Mouse (Mus musculus): ENCODE data around the gene Gm9747.

Gene Gm9747

DNA sequence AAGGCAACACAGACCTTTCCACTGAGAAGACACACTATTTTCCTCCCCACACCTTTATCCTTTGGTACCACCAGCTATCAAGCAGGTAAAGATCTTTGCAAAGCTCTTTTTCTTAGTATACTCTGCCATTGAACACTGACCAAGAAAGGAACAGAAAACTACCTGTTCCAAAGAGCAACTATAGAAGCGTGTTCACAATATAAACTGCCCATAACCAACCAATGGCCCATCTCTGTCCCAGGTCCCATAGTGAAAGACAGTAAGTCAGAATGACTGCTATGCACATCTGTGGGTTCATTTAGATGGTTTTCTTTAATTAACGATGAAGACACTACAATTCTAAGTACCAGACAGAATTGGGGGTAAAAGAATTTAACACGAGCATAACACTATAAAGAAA is at the start of gene Gm9747:
Gene Gm9747 (plus strand): TSS at position 301 of the 400 bp plus-strand sequence.
- DNase-seq (ENCODE audit: extremely low spot score, low read depth, low spot score): no peak

DNA sequence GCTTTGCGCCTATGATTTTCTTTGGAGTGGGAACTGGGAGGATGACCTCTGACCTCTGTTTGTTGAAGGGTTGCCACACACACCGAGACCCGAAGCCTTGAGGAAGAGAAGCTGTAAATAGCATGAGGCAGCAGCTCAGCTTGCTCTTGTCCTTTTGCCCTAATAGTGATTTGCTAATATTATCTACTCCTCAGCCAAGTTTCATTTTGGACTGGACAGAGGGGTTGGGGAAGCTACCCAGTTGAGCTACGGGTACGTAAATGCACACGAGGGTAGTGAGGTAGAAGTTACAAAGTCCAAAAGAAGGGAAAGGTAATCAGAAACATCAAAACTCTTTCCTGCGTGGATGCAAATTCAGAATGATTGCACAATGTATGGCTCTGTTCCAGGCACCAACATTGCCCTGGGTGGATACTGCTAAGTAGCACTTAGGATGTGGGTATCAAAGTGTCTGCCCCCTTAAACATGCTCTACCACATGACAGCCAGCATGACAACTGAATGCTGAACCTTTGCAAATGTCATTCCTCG is 48.9 kb upstream of the Gm9747 start:
- no peak for DNase-seq (ENCODE audit: extremely low spot score, low read depth, low spot score)

DNA sequence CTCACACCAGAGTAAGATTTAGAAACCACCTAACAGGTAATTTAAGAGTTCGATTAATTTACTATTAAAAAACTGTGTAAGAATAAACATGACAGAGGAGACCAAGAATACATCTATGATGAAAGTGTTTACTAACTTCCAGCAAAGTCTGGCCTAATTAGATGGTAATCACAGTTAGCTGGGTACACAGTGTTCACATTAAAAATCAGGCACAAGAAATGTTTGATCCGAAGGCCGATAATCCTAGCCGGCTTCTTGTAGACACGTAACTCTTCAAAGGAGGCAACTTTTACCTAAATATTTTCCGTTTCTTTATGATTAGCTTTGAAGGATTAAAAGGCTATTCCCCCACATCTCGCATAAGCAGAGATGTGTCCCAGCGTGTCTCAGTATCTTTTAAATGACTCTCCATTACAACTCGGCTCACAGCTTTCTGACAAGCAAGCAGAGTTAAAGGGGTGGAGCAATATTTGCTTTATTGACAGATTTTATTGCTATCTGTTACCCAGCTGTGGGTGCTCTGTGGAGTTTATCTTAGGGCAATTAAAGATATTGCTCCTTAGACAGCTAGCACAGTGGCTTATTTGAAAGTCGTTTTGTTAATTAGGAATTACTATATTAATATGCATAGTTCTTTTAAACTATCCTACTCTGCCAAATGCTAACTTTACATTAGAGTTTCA is 44.2 kb upstream of the Gm9747 start:
- no peak for DNase-seq (ENCODE audit: extremely low spot score, low read depth, low spot score)

DNA sequence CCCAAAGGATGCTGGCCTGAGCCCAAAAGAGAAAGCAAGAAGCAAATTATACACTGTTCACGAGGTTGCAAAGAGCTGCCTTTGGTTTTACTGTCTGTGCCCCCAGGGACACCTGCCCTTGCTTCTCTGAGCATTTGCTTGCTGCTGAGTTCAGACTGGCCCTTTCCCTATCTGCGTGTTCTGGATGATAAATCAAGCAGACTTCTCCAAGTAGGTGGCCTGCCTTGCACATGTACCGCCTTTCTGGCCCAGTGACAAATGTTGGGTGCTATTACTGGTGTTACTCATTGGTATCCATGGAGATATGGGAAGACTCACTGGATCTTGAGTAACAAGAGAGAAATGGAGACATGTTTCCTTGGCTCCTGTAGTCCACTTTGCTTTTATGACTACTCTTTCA is 43.4 kb upstream of the Gm9747 start:
- no peak for DNase-seq (ENCODE audit: extremely low spot score, low read depth, low spot score)

DNA sequence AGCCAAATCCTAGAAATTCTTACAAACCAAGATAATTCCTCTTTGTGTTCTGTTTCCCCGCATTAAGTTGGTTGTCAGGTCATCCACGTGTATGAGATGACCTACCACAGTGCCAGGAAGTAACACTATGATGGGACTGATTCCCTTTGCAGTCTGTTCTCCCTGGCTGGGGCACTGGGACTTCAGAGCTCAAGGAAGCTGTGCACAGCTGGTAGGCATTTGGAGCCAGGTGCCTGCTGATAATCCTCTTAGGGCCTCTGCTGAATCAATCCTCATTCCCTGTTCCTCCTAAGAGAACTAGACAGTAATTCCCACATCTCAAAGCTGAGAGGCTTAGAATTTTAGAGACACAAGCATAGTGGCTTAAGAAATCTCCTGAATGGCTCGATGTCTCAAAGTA is 41.3 kb upstream of the Gm9747 start:
- no peak for DNase-seq (ENCODE audit: extremely low spot score, low read depth, low spot score)

DNA sequence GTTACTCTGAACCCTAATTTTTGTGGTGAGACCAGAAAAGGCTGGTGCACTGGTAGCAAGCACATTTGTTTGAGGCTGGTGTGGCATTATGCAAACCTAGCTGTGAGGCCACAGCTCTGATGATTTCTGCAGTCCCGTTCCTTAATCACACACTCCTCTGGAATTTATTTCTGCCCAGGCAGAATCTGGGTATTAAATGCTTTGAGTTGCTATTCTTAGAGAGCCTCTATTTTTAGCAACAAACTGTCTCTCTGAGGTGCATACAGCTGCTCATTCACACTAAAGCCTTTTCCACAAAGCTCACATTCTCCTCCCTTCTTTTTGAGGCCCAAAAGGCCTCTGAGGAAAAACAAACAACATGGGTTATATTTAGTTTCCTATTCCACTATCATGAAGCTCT is 33.0 kb upstream of the Gm9747 start:
- no peak for DNase-seq (ENCODE audit: extremely low spot score, low read depth, low spot score)

DNA sequence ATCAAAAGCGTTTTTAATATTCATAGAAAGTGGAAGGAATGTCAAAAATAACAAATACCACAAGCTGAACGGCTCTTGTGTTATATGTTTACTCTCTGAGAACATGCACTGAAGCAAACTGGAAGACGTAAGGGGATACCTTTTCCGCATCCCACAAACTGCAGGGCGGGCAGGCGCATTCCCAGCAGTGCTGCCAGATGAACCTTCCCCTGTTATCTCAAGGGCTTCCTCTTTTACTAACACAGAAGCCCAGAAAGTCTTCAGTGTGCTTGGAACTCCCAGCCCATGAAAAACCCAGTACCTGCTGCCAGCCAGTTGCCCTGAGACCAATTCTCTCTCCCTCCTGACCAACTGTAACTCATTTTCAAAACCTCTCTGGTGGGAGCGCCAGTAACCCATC is 32.3 kb upstream of the Gm9747 start:
- no peak for DNase-seq (ENCODE audit: extremely low spot score, low read depth, low spot score)

DNA sequence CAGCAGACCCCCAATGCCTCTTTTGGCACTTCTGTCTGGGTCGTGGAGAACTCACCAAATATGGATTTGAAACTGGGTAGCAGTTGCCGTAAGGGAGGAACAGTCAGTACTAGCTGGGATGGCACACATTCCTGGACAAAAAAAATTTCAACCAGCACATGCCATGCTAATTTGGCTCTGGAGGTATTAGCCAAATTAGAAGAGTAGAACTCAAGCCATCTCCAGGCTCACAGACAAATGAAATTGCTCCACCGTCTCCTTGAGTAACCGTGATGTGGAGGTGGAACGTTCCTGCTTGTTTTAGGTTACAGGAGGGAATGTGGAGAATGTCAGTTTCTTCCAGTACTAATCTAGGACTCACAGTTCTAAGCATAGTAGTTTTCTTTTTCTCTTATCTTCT is 25.4 kb upstream of the Gm9747 start:
- DNase-seq (ENCODE audit: extremely low spot score, low read depth, low spot score): no peak

DNA sequence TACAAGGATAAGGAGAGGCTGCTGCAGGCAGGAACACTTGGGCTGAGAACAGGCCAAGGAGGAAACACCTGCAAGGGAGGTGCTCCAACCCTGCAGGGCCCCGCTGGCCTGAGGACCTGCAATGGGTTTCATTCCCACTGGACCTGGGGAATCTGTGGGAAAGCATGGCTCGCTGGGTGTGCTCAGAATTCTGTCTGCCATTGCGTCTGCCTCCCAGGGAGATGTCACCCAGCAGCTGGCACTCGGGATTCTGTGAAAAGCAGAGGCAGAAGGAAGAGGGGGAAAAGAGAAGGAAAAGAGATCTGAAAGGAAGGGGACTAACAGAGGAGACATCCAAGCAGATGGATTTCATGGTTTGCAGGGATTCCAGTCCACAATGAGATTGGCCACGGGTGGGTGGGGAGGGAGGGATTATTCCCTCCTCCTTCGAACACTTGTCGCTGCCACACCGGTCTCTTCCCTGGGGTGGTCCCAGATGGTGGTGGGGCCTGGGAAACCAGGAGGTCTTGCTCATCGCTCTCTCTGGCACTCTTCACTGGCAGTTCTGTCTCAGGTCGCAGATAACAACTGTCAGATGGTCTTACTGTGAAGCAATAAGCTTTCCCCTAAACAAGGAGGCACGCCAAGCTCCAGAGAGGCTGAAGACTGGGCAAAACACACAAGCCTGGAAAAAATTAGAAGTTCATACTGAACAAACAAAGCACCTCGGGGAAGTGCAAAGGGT is 12.1 kb upstream of the Gm9747 start:
- no peak for DNase-seq (ENCODE audit: extremely low spot score, low read depth, low spot score)

DNA sequence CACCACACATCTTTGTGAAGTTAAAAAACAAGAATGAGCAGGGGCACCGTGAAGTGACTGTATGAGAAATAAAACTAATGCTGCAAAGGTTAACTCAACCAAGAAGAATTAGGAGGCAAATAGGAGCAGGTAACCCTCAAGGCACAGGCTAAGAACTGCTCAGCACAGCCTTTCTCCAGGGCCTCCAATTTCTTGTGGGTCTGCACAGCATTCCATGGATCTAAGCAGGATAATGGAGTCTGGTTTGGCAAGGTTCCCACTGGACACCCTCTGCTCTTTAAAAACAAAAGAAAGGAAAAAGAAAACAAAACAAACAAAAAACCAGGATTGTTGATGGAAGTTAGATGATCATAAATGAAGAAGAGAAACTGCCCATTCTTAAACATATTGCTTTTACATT is 11.4 kb upstream of the Gm9747 start:
- DNase-seq (ENCODE audit: extremely low spot score, low read depth, low spot score): no peak

DNA sequence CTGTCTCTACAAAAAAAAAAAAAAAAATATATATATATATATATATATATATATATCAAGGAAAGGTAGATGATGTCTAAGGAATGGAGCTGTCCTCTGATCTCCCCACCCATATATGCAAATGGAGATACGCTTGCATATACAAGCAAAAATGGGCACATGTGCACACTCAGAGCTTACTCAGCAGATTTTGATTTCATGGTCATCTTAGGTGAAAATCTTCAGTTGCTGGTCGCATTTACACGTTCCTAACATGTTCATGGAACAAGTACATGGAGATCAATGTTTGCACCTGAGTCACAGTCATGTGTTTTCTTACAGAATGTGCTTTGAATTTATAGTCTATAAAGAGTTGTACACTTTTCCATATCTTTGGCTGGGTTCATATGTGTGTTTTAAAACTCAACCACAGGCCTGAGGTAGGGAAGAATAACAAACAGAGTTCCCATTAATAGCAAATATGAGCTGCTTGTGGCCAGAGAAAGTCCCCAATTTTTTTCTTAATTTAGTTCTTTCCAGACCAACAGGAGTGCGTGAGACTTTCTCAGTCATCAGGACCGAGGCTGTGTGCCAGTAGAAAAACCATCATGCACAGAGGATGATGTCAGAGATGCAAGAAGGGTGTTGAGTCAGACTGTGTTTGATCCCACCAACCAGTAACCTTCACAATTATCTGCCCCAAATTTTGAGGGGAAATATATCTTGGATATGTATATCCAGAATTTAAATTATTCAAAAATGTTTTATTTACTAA is 9.7 kb upstream of the Gm9747 start:
- DNase-seq (ENCODE audit: extremely low spot score, low read depth, low spot score): no peak

DNA sequence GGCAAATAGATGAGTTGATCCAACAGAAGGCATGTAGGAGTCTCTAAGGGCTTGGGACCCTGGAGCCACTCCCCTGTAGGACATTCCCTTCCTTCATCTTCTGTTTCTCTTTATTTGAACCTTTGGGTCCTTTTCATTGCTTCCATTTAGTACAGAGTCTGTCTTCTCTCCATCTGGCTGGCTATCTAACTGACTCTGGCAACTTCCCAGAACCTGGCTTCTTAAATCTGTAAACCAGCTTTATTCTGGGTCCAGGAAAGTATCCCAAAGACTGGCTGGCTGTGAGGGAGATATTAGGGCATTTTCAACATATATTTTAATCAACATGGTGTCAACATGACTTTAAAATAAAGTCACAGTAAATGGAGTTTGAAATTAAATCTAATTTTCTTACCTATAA is 4.1 kb upstream of the Gm9747 start:
- no peak for DNase-seq (ENCODE audit: extremely low spot score, low read depth, low spot score)

DNA sequence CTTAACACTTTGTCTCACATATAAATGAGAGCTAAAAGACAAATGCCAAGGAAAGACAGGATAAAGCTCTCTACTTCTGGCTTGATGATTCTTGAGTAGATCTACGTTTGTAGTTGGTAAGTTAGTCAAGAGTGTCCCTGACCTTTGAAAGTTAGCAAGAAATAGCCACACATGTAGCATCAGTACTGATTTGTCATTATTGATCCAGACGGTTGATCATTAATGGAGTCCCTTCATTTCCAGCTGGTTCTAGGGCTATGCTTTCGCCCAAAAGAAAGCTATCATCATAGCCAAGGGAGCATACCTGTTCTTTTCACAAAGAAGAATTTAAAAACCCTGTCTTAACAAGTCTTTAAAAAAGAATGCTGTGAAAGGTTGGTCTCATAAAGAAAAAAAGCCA is 1.7 kb downstream of the Gm9747 start:
- DNase-seq (ENCODE audit: extremely low spot score, low read depth, low spot score): no peak

DNA sequence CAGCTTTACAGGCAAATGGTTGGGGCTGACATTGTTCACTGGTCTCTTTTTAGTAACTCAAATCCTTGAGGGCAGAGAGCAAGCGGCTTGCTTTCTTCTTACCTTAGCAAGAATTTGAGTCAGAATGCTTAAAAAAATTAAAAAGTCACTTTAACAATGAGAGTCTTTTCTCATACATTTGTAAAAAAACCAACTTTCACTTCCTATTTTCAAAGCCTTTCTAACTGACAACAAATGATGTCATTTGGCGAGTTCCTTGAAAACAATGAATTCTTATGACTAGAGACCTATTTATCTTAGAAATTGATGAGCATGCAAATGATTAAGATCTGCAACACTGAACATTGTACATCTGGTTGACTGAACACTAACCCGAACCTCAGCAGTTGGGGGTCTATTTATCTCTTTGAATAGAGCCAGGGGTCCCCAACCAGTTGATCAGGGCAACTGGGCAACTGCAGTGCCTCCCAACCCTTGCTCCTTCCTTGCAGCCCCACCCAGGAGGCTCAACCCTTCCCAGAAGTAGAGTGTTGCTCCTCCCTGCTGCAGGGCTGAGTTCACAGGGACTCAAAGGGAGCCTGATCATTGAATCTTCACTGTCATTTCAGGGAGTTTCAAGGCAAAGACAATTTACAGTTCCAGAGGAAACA is 2.7 kb downstream of the Gm9747 start:
- no peak for DNase-seq (ENCODE audit: extremely low spot score, low read depth, low spot score)

DNA sequence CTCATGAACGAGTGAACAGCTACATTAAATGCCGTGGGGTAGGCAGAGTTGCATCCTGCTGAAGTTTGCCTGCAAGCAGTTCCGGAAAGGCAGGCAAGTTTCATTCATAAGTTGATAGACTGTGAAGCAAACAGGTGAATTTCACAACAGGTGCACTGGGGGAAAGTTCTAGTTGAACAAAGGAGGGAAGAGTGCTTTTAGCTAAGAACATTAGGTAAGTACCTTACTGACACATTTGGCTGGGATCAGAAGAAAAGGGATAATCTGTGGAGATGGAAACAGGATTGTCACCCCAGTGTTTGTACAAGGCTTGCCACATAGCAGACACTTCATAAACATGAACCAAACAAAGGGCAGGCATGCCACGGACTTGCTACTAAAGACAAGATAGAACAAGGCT is 5.3 kb downstream of the Gm9747 start:
- DNase-seq (ENCODE audit: extremely low spot score, low read depth, low spot score): no peak

DNA sequence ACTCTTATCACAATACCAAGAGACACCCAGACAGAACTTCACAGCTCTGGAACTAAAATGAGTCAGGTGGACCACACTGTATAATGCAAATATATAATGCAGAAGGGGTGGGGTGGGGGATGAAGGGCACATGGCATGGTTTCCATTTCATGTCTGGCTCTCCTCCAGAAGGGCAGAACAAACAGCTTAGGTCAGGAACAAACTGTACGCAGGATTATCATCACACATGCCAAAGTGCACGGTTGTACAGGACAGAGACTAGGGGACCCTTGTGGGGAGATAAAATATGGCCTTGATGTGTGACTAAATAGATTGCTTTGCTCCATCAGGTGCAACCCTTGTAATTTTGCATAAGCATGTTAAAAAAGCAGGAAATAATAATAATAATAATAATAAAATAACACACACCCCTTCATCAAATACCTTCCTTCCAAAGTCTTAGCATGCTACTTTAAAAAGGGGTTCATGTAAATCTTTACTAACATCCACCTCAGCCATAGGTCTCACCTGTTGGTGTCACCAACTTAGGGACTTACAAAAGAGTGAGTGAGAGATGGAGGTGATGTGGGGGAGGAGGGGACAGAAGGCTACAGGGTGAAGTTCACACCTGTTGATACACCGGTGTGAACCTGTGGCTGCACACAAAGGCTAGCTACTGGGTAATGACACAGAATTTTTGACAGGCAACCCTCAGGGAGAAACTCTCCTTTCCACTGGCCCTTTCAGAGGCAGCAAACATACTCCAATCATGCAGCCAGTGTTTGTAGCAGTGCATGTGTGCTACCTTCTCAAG is 6.7 kb downstream of the Gm9747 start:
- DNase-seq (ENCODE audit: extremely low spot score, low read depth, low spot score): no peak

DNA sequence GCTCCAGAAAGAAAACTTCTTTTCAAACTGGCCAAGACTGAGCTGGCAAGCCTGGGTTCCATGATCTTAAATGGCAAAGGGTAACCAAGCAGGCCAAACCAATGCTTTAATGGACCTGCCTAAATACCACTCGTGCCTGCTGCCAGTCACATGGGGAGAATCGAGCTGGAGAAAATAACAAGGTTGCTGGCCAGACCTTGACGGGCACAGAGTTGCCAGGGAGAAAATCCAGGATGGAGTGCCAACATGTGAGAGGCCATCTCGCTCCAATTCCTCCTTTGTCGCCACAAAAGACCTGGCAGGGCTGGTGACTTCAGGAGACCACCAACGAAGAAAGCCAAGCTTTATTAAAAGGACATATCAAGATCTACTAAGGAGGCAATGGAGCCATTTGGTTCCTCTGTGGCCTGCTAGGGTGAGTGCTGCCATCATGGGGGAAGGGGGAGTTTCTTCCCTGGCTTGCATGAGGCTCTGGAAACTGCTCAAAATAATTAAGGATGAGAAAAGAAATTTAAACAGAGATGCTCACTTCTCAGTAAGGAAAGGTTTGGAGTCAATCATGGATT is 10.4 kb downstream of the Gm9747 start:
- no peak for DNase-seq (ENCODE audit: extremely low spot score, low read depth, low spot score)

DNA sequence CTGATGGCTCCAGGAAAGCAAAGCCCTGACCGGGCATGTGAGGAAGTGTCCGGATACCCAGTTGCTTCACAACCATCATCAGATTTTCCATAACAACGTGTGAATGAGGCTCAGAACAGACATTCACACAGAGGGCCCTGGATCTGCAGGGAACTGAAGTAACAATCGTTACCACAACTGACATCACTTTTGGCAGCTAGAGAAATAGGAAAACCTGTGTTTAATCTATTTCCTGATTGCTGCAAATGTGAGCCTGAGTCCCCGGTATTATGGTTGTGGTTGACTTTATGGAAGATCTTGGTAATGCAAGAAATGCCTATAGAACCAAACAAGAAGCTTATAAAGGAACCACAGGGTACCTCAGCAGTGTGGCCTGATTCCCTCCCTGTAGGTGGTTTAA is 12.1 kb downstream of the Gm9747 start:
- DNase-seq (ENCODE audit: extremely low spot score, low read depth, low spot score): no peak

DNA sequence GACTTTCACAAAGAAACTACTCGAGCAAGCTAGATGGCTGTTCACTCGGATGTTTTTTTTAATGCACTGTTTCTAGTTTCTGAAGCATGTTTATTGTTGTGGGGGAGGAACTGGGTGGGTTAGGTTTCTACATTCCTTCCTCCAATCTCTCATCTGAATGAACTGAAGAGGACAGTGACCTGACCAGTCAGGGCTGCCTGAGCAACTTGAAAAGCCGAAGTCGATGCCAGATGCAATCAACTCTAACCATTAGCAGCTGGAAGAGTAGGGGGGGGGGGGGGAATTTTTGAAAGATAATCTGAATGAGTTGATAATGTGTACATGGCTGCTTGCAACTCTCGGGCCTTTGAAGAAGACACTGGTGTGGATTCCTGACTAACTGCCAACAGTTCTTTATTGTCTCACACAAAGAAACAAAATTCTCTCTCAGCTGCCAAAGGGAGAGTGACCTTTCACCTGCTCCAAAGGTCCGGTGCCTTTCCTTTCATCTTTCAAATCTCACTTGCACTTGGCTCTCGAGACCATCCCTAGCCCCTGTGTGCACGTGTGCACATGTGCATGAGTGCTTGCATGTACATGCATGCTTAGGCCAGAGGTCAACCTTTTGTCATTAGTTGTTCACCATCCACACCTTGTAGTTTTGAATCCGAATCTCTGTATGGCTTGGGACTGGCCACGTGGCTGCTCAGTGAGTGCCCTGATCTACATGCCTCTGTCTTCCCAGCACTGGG is 14.5 kb downstream of the Gm9747 start:
- DNase-seq (ENCODE audit: extremely low spot score, low read depth, low spot score): no peak
